Mouse (Mus musculus) small intestine, adult 2 months (tissue): ENCODE data around the gene Gm11983.

Experiments
- CTCF ChIP-seq: fragments of 200-500 bp; IDR thresholded peaks from 2 replicates; pipeline ENCODE4 v1.5.1; 2012; ENCODE audit warnings: low read depth, mild to moderate bottlenecking, control low read depth, inconsistent platforms, low read length, moderate library complexity, mixed read lengths; ENCODE audit not compliant: insufficient replicate concordance, insufficient read length; ENCODE audit errors: extremely low read depth
- POLR2A ChIP-seq: fragments of 200-500 bp; IDR thresholded peaks from 2 replicates; pipeline ENCODE4 v1.6.1; 2012; ENCODE audit warnings: low read depth, mild to moderate bottlenecking, control low read depth, inconsistent platforms, low read length, moderate library complexity

GRCm38 (mm10) chr11:6840775-6841174, 3.3 kb upstream of the Gm11983 start:
- TF ChIP-seq CTCF (no peak), POLR2A (no peak)
